In the genomic region with DNA sequence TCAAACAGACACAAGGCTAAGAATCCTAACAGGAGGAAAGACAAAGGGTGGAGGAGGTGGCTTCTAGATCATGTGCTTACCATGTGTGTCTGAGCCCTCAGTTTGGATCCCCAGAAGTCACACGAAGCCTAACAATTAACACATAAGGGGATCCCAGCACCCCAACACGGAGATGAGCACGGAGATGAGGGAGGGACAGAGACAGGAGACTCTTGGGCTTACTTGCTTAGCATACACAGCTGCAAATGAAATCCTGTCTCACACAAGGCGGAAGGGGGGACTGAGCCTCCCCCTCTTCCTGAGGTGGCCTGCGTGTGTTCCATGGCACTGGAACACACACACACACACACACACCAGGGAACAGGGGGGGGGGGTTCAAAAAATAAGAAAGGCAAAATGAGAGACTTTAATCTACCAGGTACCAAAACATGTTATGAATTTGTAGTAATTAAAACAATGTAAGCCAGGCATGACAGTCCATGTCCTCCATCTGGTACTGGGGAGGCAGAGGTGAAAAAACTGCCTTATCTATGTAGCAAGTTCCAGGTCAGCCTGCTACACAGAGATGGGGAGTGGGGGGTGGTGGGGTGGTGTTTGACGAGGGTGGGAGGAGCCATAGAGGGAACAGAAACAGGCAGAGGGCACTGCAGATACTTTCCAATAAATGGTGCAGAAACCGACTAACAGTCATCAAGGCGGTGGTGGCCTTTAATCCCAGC, we compare ENCODE assay signal across 12 mouse cellular contexts. TPM values are rescaled to one million over a fixed set of nuclear protein-coding genes. Genes with fewer than 3 reads are reported as not detected.
A peak's percentile ranks its signal among the peaks of the same experiment; 100 is the strongest.
DNase-seq lines count a peak whose midpoint lies in the region; ATAC-seq and TF ChIP-seq lines count a peak whose summit lies in the region.
"Had no signal": no experiment of that assay in that cellular context is flagged by ENCODE, and none has a peak within 500 bp of the region (broad histone marks: within the 10 kb centered on the region; RNA-seq: fewer than 3 reads in every experiment).

No protein-coding gene starts in this region.

- WGBS in hindbrain, embryonic 14.5 days, result 63% methylated on average over 8 of the region's 8 CpGs
- WGBS in kidney, adult 2 months, result 67% methylated on average over 8 of the region's 8 CpGs

- no peak for TF ChIP-seq CTCF in kidney, adult 2 months (conservative IDR thresholded peaks at IDR 0.05; ENCODE audit: insufficient read depth, insufficient read length, low read depth, low read length)

- no peak overlapping the region for H3K27ac ChIP-seq in hindbrain, embryonic 14.5 days
- no peak overlapping the region for H3K27ac ChIP-seq in kidney, adult 2 months (ENCODE audit: insufficient read depth, low read depth, low read length)
- H3K27ac ChIP-seq: midbrain, embryonic 15.5 days had no signal

- no peak overlapping the region for H3K4me2 ChIP-seq in hindbrain, embryonic 14.5 days (replicated peaks)
- H3K4me2 ChIP-seq: midbrain, embryonic 15.5 days had no signal

- no peaks in the 10 kb centered on the region for H3K9me3 ChIP-seq in hindbrain, embryonic 14.5 days (ENCODE audit: control insufficient read depth, low read length)
- H3K9me3 ChIP-seq: midbrain, embryonic 15.5 days had no signal

- no peaks in the 10 kb centered on the region for H3K4me1 ChIP-seq in hindbrain, embryonic 14.5 days (replicated peaks; ENCODE audit: control insufficient read depth, insufficient read depth, low read length)
- peaks cover 6% of the 10 kb centered on the region; the same call in 1 of the 2 replicates for H3K4me1 ChIP-seq in kidney, adult 2 months (ENCODE audit: control insufficient read depth, insufficient read depth, low read length)
- H3K4me1 ChIP-seq: midbrain, embryonic 15.5 days had no signal

- no peak overlapping the region for H3K9ac ChIP-seq in hindbrain, embryonic 14.5 days
- H3K9ac ChIP-seq: midbrain, embryonic 15.5 days had no signal

- DNase-seq in A20 (ENCODE audit: low read depth, low spot score), result peak; percentile 51
- DNase-seq in naive thymus-derived CD4-positive, alpha-beta T cell, adult 2 months (ENCODE audit: low read depth), result peak; percentile 84
- no peak for DNase-seq in hindbrain, embryonic 14.5 days (ENCODE audit: low spot score)
- DNase-seq in lung, postnatal 14 days, result no peak
- DNase-seq in lung, postnatal 10 days, result no peak
- no peak for DNase-seq in kidney, adult 2 months
- DNase-seq: cerebellum, adult 11 months; kidney, adult 9 months; left cerebral cortex, postnatal 4 days had no signal

- ATAC-seq in CD4-positive, CD25-positive, alpha-beta regulatory T cell, adult 4 months, result peak; percentile 57
- ATAC-seq in inflammation-experienced regulatory T-cells, adult 6 months, result peak; percentile 49
- ATAC-seq in hindbrain, embryonic 14.5 days (ENCODE audit: low FRiP score), result no peak
- ATAC-seq: midbrain, embryonic 15.5 days had no signal

- no peaks in the 10 kb centered on the region for H3K27me3 ChIP-seq in hindbrain, embryonic 14.5 days (ENCODE audit: control insufficient read depth, insufficient read depth, low read length)
- H3K27me3 ChIP-seq in kidney, adult 2 months (replicated peaks; ENCODE audit: control insufficient read depth, insufficient read depth, low read length), result no peaks in the 10 kb centered on the region
- H3K27me3 ChIP-seq: midbrain, embryonic 15.5 days had no signal

- no peaks in the 10 kb centered on the region for H3K36me3 ChIP-seq in hindbrain, embryonic 14.5 days (replicated peaks; ENCODE audit: control insufficient read depth, insufficient read depth)
- no peaks in the 10 kb centered on the region for H3K36me3 ChIP-seq in kidney, adult 2 months (ENCODE audit: control insufficient read depth, insufficient read depth, low read length)
- H3K36me3 ChIP-seq: midbrain, embryonic 15.5 days had no signal

- TF ChIP-seq POLR2A in kidney, adult 2 months (IDR thresholded peaks at IDR 0.05; ENCODE audit: low read depth, low read length), result no peak

- no peak overlapping the region for H3K4me3 ChIP-seq in hindbrain, embryonic 14.5 days (replicated peaks; ENCODE audit: low read length)
- H3K4me3 ChIP-seq in kidney, adult 2 months (ENCODE audit: insufficient read depth, low read depth, low read length), result no peak overlapping the region
- H3K4me3 ChIP-seq: midbrain, embryonic 15.5 days had no signal

RNA-seq across cellular contexts. Expression of a gene that starts 14.3 kb away (rescaled TPM):
- 100 to 1,000 TPM in 1 of 2 experiments, 10 to 100 TPM in 1; 78.1 to 142 TPM for polyA plus RNA-seq in CD4-positive, CD25-positive, alpha-beta regulatory T cell, adult 4 months (2017; shearing (Covaris generic))
- 10 to 100 TPM; 61.9 to 81.5 (median 75.8) TPM for polyA plus RNA-seq in inflammation-experienced regulatory T-cells, adult 6 months (2017; shearing (Covaris generic))
- polyA plus RNA-seq in hindbrain, embryonic 14.5 days (2014; fragmentation: Nextera tagmentation; extraction: Ambion mirVana), result 78.1 and 83.0 TPM in 2 replicates
- polyA plus RNA-seq in kidney, adult 2 months (2012; rRNA removed), result 108 and 114 TPM in 2 replicates

RNA-seq across cellular contexts. Expression of a gene that starts 29.7 kb away (rescaled TPM):
- polyA plus RNA-seq in CD4-positive, CD25-positive, alpha-beta regulatory T cell, adult 4 months (2017; shearing (Covaris generic)), result 100 to 1,000 TPM; 166 to 206 TPM
- 100 to 1,000 TPM; 181 to 204 (median 188) TPM for polyA plus RNA-seq in inflammation-experienced regulatory T-cells, adult 6 months (2017; shearing (Covaris generic))
- polyA plus RNA-seq in hindbrain, embryonic 14.5 days (2014; fragmentation: Nextera tagmentation; extraction: Ambion mirVana), result 73.7 and 79.1 TPM in 2 replicates
- polyA plus RNA-seq in kidney, adult 2 months (2012; rRNA removed), result 15.4 and 27.5 TPM in 2 replicates

RNA-seq across cellular contexts. Expression of a gene that starts 45.2 kb away (rescaled TPM):
- polyA plus RNA-seq in CD4-positive, CD25-positive, alpha-beta regulatory T cell, adult 4 months (2017; shearing (Covaris generic)), result 1 to 10 TPM; 2.6 to 2.8 TPM
- polyA plus RNA-seq in inflammation-experienced regulatory T-cells, adult 6 months (2017; shearing (Covaris generic)), result 1 to 10 TPM; 3.2 to 4.3 (median 3.2) TPM
- polyA plus RNA-seq in hindbrain, embryonic 14.5 days (2014; fragmentation: Nextera tagmentation; extraction: Ambion mirVana), result 0.94 and 0.99 TPM in 2 replicates
- 6.6 and 8.1 TPM in 2 replicates for polyA plus RNA-seq in kidney, adult 2 months (2012; rRNA removed)

RNA-seq across cellular contexts. Expression of a gene that starts 54.6 kb away (rescaled TPM):
- under 1 TPM in 1 of 2 experiments, not detected in 1; 0.38 TPM for polyA plus RNA-seq in CD4-positive, CD25-positive, alpha-beta regulatory T cell, adult 4 months (2017; shearing (Covaris generic))
- under 1 TPM in 1 of 3 experiments, not detected in 2; 0.20 TPM for polyA plus RNA-seq in inflammation-experienced regulatory T-cells, adult 6 months (2017; shearing (Covaris generic))
- polyA plus RNA-seq in hindbrain, embryonic 14.5 days (2014; fragmentation: Nextera tagmentation; extraction: Ambion mirVana), result 23.5 and 25.5 TPM in 2 replicates
- 9.2 and 11.9 TPM in 2 replicates for polyA plus RNA-seq in kidney, adult 2 months (2012; rRNA removed)

Comparison
In these comparisons a context has a peak if more than half of its experiments do, and no peak if none do; other contexts are left out.
1. DNase-seq: peak in A20 (single experiment) and naive thymus-derived CD4-positive, alpha-beta T cell, adult 2 months (single experiment); none in hindbrain, embryonic 14.5 days (single experiment), lung, postnatal 14 days (single experiment), lung, postnatal 10 days (single experiment) and kidney, adult 2 months (single experiment).